Mouse (Mus musculus): ENCODE measurements at regions not wholly inside any gene's neighbourhood (a gene's known extent, or its start where the extent isn't known, plus 50 kb on each side); places are given as distances from the start of the nearest gene placed in this dataset.

DNA sequence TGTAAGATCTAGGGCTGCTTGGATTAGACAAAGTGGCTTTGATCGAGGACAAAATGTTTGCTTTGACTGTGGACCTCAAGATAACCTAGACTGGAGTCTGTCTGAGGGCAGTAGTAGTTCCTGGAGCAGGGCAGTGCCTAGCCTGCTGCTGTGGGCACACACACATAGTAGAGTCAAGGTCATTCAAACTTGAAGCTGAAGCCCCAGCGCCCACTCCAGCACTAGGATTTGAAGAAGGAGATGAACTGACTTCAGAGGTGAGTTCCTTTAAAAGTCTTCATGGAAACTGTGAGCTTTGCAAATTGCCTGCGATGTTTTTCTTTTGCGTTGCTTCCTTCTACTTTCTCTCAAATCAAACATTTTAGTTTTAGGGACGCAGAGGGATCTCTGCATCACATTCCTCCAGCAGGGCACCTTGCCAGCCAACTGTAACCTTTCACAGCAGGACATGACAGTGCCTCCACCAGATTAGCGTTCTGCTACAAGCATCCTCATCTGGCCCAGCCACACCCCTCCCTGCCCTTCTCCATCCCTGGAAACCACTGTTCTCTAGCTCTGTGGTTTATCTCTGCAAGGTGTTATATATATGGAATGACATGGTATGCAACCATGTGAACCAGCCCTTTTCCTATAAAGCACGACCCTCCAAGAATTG lies 377.3 kb upstream of the Gm10131 start:
- DNase-seq (ENCODE audit: low spot score) = no peak

DNA sequence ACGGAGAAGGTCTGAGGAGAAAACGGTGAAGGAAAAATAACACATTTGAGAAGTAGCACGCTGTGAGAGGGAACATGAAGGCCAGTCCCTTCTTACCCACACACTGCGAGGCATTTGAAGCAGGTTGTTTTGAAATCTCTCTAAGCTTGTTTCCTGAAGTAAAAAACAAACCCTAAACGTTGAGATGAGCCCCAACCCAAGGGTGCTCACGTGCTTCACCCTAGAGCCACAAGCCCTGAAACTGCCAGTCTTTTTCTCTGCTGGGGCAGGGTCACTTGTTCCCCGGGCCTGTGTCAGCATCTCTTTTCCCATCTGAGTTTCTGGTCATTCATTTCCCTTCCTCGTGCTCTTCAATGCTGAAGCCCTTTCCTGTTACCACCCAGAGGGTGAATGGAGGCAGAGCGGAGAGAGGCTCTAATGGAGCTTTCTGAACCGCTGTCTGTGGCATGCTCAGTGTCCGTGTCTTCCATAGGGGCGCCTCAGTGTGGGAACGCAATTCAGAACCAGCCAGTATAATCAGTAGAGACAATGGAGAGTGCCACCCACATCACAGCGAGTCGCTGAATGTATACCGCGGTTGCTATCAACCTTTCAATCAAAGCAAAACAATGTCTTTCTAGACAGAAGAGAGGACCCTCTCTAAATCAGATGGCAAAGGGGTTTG lies 375.0 kb upstream of the Gm10131 start:
- DNase-seq (ENCODE audit: low spot score) = no peak

- no peak for DNase-seq (ENCODE audit: low spot score)
Measured at GRCm38 (mm10) chr8:34485905-34486304, 374.4 kb upstream of the Gm10131 start.

DNA sequence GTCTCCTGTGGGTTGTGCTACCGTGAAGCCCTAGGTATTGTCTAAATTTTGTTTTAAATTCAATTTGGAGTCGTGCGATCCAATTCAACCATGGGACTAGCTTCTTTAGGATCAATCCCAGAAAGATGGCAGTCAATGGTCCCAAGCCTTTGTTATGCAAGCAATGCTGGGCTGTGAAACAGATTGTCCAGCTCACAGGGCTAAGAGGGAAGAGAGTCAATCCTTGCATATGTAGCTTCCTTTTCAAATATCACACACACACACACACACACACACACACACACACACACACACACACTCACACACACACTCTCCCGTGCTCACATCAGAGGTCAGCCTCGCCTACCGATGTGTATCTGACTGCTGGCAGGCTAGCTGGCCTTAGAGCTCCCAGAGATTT lies 373.8 kb upstream of the Gm10131 start:
- no peak for DNase-seq (ENCODE audit: low spot score)

DNA sequence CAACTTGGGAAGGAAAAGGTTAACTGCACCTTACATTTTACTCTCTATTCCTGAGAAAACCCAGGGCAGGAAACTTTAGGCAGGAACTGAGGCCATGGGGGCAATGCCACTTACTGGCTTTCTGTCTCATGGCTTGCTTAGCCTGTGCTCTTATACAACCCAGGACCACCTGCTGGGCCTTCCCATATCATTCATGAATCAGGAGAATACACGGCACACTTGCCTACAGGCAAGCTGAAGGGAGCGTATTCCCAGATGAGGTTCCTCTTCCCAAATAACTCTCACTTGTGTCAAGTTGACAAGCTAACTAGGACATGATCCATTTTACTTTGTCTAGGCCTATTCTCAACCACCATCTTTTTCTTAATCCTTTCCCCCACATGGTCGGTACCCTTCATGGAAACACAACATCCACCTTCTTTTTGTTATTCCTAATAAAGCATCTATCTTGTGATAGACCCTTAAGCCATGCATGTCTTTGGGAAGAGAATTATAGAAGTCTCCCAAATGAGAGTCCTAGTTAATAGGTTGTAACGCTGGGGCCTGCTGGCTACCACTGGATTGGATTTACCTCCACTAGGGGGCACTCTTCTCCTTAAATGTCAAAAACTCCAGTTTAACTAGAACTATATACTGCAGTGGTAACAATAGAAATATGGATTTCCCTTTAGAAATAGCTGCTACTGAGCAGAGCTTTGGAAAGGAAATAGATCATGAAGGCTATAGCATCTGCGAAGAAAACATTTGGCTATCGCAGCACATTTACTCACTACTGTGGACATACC lies 373.2 kb upstream of the Gm10131 start:
- DNase-seq (ENCODE audit: low spot score) = peak; percentile 47

- no peak for DNase-seq (ENCODE audit: low spot score)
Measured at GRCm38 (mm10) chr8:34483212-34483611, 371.7 kb upstream of the Gm10131 start.

- no peak for DNase-seq (ENCODE audit: low spot score)
Measured at GRCm38 (mm10) chr8:34482676-34483075, 371.1 kb upstream of the Gm10131 start.

- DNase-seq (ENCODE audit: low spot score) = no peak
Measured at GRCm38 (mm10) chr8:34480496-34480895, 369.0 kb upstream of the Gm10131 start.

- peak; percentile 82 for DNase-seq (ENCODE audit: low spot score)
Measured at GRCm38 (mm10) chr8:34478891-34479290, 367.4 kb upstream of the Gm10131 start.

- DNase-seq (ENCODE audit: low spot score) = peak; percentile 40
Measured at GRCm38 (mm10) chr8:34478465-34478864, 366.9 kb upstream of the Gm10131 start.

DNA sequence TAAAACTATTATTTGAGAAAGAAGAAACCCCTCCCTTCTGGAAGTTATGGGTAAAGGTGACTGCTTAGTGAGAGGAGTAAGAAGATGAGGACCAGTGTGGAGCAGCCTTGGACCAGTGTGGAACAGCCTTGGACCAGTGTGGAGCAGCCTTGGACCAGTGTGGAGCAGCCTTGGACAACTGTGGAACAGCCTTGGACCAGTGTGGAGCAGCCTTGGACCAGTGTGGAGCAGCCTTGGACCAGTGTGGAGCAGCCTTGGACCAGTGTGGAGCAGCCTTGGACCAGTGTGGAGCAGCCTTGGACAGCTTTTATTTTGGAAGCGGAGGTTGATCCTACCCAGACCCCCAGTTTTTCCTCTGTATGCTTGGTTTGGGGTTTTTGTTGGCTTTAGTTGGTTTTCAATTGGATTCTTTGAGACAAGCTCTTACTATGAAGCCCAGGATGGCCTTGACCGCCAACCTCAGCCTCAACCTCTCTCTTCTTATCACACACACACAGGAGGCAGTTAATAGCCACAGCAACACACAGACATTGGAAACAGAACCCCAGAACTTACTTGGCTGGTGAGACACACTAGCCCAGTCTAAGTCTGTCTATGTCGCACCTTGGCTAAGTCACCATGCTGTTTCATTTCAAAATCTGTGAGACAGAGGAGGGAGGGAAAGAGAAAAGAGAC lies 364.7 kb upstream of the Gm10131 start:
- DNase-seq (ENCODE audit: low spot score) = no peak

DNA sequence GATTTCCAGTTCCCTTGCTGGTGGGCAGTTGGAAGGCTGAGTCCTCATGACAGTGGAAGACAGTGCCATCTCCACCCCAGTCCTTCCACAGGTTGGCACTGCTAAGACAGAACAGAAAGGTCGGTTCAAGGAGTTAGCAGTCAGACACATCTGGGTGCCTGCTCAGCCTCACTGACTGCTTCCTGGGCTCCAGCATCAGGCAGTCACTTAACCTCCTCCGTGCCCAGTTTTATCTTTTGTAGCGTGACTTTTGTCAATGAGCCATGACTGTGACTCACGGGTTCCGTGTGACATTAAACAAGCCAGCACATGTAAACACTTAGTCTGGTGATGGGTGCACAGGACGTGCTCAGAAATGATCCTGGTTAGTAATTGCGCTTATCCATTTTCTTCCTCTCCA lies 363.1 kb upstream of the Gm10131 start:
- peak; percentile 45 for DNase-seq (ENCODE audit: low spot score)

DNA sequence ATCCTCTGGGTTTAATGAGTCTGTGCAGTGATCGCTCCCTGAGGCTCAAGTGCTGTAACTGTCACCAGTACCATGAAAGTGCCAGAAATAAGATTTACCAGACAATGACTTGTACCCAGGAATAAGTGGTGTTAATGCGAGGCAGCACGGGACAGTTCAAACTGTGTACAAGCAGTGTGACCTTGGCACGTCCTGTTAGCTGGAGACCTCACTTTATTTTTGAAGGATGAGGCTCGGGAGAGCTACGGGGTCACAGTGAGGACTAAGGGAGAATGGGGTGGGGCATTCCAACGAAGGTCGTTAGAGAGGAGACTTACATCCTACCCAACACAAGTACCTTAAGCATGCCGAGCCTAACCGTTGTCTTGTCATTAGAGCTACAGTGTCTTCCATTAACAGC lies 362.2 kb upstream of the Gm10131 start:
- DNase-seq (ENCODE audit: low spot score) = no peak

GRCm38 (mm10) chr8:34473301-34473700 lies 361.8 kb upstream of the Gm10131 start:
- no peak for DNase-seq (ENCODE audit: low spot score)

GRCm38 (mm10) chr8:34472846-34473245 lies 361.3 kb upstream of the Gm10131 start:
- DNase-seq (ENCODE audit: low spot score) = no peak

- DNase-seq (ENCODE audit: low spot score) = peak; percentile 7
Measured at GRCm38 (mm10) chr8:34472434-34472833, 360.9 kb upstream of the Gm10131 start.

GRCm38 (mm10) chr8:34469091-34469490 lies 357.6 kb upstream of the Gm10131 start:
- no peak for DNase-seq (ENCODE audit: low spot score)

DNA sequence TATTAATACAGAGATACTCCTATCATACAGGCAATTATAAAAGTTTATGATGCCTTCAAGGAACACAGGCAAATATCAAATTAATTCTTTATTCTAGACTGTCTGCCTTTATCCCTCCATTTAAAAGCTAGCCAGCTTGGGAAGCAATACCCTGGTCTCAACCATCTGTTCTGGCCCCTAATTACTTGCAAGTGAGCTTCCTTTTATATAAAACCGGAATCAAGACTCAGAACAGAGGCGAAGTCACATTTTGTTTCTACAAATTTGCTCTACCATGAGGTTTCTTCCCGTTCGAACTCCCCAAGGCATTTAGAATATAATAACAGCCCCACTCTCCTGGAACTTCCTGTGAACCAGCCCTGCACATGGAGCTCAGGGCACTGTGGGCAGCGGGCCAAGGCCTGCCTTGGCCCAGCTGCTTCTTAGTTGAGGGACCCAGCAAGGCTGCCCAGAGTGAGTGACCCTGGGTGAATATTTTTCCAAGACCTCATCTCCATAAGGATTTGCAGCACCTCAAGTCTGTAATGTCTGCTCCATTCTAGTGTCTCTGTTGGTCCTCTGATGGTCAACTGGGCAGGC lies 355.3 kb upstream of the Gm10131 start:
- no peak for DNase-seq (ENCODE audit: low spot score)

- DNase-seq (ENCODE audit: low spot score) = no peak
Measured at GRCm38 (mm10) chr8:34465398-34465797, 353.9 kb upstream of the Gm10131 start.

- no peak for DNase-seq (ENCODE audit: low spot score)
Measured at GRCm38 (mm10) chr8:34462262-34462661, 350.7 kb upstream of the Gm10131 start.

DNA sequence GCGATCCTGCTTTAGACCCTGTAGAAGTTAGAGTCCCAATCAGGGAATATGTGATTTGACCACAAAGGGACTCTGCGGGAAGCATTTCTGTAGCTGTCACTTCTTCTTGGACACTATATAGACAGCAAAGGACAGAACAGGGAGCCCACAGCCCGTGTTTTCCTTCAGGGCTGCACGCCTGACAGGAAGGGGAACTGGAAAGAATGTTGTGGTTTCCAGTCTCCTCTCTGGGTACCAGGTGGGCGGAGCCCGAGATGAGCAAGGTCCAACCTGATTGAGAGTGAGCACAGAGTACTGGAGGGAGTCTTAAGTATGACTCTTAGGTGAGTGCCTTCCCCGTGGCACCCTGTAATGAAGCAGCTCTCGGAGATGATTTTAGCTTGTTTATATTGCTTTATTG lies 346.8 kb upstream of the Gm10131 start:
- no peak for DNase-seq (ENCODE audit: low spot score)

- no peak for DNase-seq (ENCODE audit: low spot score)
Measured at GRCm38 (mm10) chr8:34456543-34456942, 345.0 kb upstream of the Gm10131 start.
